Mouse (Mus musculus) C2C12 (cell line): ENCODE results near the gene Eif3g.

ENCODE experiments used
- CTCF ChIP-seq: IDR thresholded peaks from one replicate; pipeline ENCODE4 v1.5.1; 2011; ENCODE audit not compliant: control insufficient read depth, insufficient read depth, insufficient read length
- USF1 ChIP-seq: IDR thresholded peaks from one replicate; pipeline ENCODE4 v1.6.1; 2011; ENCODE audit warnings: low read depth, mild to moderate bottlenecking, control low read depth, moderate library complexity

- no peak for TF ChIP-seq CTCF
- no peak for TF ChIP-seq USF1
These were observed 27.9 kb downstream of the Eif3g start for GRCm38 (mm10) chr9:20870211-20871173.
